In the genomic region with DNA sequence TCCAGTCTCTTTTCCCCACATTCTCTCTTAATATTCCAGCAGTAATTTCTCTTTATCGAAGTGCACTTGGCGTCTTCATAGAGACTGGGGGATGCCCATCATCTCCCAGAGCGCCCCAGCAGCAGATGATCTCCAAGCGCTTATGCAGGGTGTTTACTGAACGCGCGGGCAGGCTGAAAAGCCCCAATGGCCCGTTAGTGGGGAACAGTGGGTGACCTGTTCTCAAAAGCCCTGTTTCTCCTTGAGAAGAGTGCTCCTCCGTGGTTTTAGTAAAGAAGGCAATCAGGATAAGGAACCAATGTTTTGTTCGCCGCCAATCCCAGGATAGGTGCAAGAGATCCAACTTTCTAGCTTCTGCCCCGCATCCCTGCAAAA, we compare ENCODE assay signal across 8 mouse cellular contexts. TPM values are rescaled to one million over a fixed set of nuclear protein-coding genes. Genes with fewer than 3 reads are reported as not detected.
A peak's percentile ranks its signal among the peaks of the same experiment; 100 is the strongest.
DNase-seq lines count a peak whose midpoint lies in the region; ATAC-seq and TF ChIP-seq lines count a peak whose summit lies in the region.

No protein-coding gene starts in this region.

- ATAC-seq in heart, postnatal 0 days (ENCODE audit: insufficient read depth, low read depth): no peak
- ATAC-seq in hindbrain, embryonic 11.5 days (ENCODE audit: low FRiP score): no peak
- no peak for ATAC-seq in midbrain, embryonic 14.5 days (ENCODE audit: low FRiP score, low TSS enrichment)

- 11% methylated on average over 12 of the region's 12 CpGs for WGBS in heart, postnatal 0 days
- 21% methylated on average over 12 of the region's 12 CpGs for WGBS in hindbrain, embryonic 11.5 days
- 10% methylated on average over 12 of the region's 12 CpGs for WGBS in midbrain, embryonic 14.5 days

- no peak for TF ChIP-seq CTCF in heart, postnatal 0 days (IDR thresholded peaks at IDR 0.05; ENCODE audit: low read depth)
- no peak for TF ChIP-seq CTCF in cortical plate, adult 2 months (IDR thresholded peaks at IDR 0.05; ENCODE audit: extremely low read depth, insufficient read depth, low read length)

- H3K36me3 ChIP-seq in heart, postnatal 0 days (replicated peaks; ENCODE audit: control insufficient read depth, insufficient read depth, low read length): no peaks in the 10 kb centered on the region
- H3K36me3 ChIP-seq in hindbrain, embryonic 11.5 days (ENCODE audit: control insufficient read depth, insufficient read depth, low read length): no peaks in the 10 kb centered on the region
- H3K36me3 ChIP-seq in midbrain, embryonic 14.5 days (ENCODE audit: control insufficient read depth, insufficient read depth, low read length): no peaks in the 10 kb centered on the region

- DNase-seq in heart, postnatal 0 days (ENCODE audit: low spot score): no peak
- no peak for DNase-seq in heart, adult 18-20 months
- no peak for DNase-seq in hindbrain, embryonic 11.5 days (ENCODE audit: low spot score)
- DNase-seq in midbrain, embryonic 14.5 days: peak; percentile 38
- DNase-seq in gastrocnemius, postnatal 4 days (ENCODE audit: low spot score in 2 of 2): no peak
- DNase-seq in spleen, adult 18-20 months: no peak
- DNase-seq in kidney, postnatal 36 days: no peak

- H3K27me3 ChIP-seq in heart, postnatal 0 days (ENCODE audit: control insufficient read depth, insufficient read depth, low read length): peaks cover 52% of the 10 kb centered on the region
- H3K27me3 ChIP-seq in hindbrain, embryonic 11.5 days (ENCODE audit: control insufficient read depth, insufficient read depth, low read length): peaks cover 10% of the 10 kb centered on the region
- no peaks in the 10 kb centered on the region for H3K27me3 ChIP-seq in midbrain, embryonic 14.5 days (ENCODE audit: control insufficient read depth, insufficient read depth, low read length)

- TF ChIP-seq POLR2A in cortical plate, adult 2 months (IDR thresholded peaks at IDR 0.05; ENCODE audit: extremely low read depth, insufficient read depth, low read length): no peak

- H3K4me1 ChIP-seq in heart, postnatal 0 days (ENCODE audit: control insufficient read depth, insufficient read depth): no peaks in the 10 kb centered on the region
- H3K4me1 ChIP-seq in cortical plate, adult 2 months (ENCODE audit: control insufficient read depth, insufficient read depth, low read length): no peaks in the 10 kb centered on the region; the same call in 1 of the 2 replicates
- no peaks in the 10 kb centered on the region; the same call in 1 of the 2 replicates for H3K4me1 ChIP-seq in hindbrain, embryonic 11.5 days (replicated peaks; ENCODE audit: control insufficient read depth, insufficient read depth, low read length)
- peaks cover 9% of the 10 kb centered on the region for H3K4me1 ChIP-seq in midbrain, embryonic 14.5 days (ENCODE audit: control insufficient read depth, insufficient read depth, low read length)

- no peak overlapping the region for H3K27ac ChIP-seq in heart, postnatal 0 days (ENCODE audit: low read depth)
- H3K27ac ChIP-seq in cortical plate, adult 2 months (ENCODE audit: insufficient read depth, low read length): no peak overlapping the region
- H3K27ac ChIP-seq in hindbrain, embryonic 11.5 days (ENCODE audit: low read depth, low read length): no peak overlapping the region
- H3K27ac ChIP-seq in midbrain, embryonic 14.5 days (replicated peaks; ENCODE audit: low read depth, low read length): no peak overlapping the region

- H3K9me3 ChIP-seq in heart, postnatal 0 days (replicated peaks; ENCODE audit: control insufficient read depth, low read length): no peaks in the 10 kb centered on the region
- no peaks in the 10 kb centered on the region for H3K9me3 ChIP-seq in hindbrain, embryonic 11.5 days (ENCODE audit: control insufficient read depth, low read length)
- no peaks in the 10 kb centered on the region for H3K9me3 ChIP-seq in midbrain, embryonic 14.5 days (ENCODE audit: control insufficient read depth, low read length)

- TF ChIP-seq EP300 in heart, postnatal 0 days (IDR thresholded peaks at IDR 0.05; ENCODE audit: low read depth): no peak

- H3K9ac ChIP-seq in heart, postnatal 0 days (replicated peaks; ENCODE audit: low read depth, low read length): no peak overlapping the region
- H3K9ac ChIP-seq in hindbrain, embryonic 11.5 days (ENCODE audit: low read depth, low read length): peak overlapping the region; percentile 61; the same call in 1 of the 2 replicates
- peak overlapping the region; percentile 80 for H3K9ac ChIP-seq in midbrain, embryonic 14.5 days (replicated peaks; ENCODE audit: low read length)

- peak overlapping the region; percentile 98 for H3K4me2 ChIP-seq in heart, postnatal 0 days (ENCODE audit: low read depth, low read length)
- peak overlapping the region; percentile 95 for H3K4me2 ChIP-seq in hindbrain, embryonic 11.5 days (replicated peaks; ENCODE audit: low read depth, low read length)
- H3K4me2 ChIP-seq in midbrain, embryonic 14.5 days (ENCODE audit: low read length): peak overlapping the region; percentile 87

- peak overlapping the region; percentile 59 for H3K4me3 ChIP-seq in heart, postnatal 0 days (ENCODE audit: low read depth, low read length)
- peak overlapping the region; percentile 69 for H3K4me3 ChIP-seq in cortical plate, adult 2 months (ENCODE audit: insufficient read depth, low read length)
- H3K4me3 ChIP-seq in hindbrain, embryonic 11.5 days (ENCODE audit: low read depth, low read length): peak overlapping the region; percentile 64
- peak overlapping the region; percentile 82 for H3K4me3 ChIP-seq in midbrain, embryonic 14.5 days (replicated peaks; ENCODE audit: low read depth, low read length)

RNA-seq across cellular contexts. Expression of gene Sgcd, which starts 0.9 kb away (rescaled TPM):
- 24.4 and 42.7 TPM in 2 replicates for total RNA-seq in heart, postnatal 0 days (2014; rRNA removed; ENCODE audit: low replicate concordance)
- polyA plus RNA-seq in heart, postnatal 0 days (2015; fragmentation: Nextera tagmentation; extraction: Ambion mirVana): 5.2 and 5.8 TPM in 2 replicates
- total RNA-seq in heart, adult 18-20 months (2021): 10 to 100 TPM; 57.4 to 68.5 TPM
- 1.6 and 2.1 TPM in 2 replicates for polyA plus RNA-seq in cortical plate, adult 2 months (2012; rRNA removed)
- polyA plus RNA-seq in hindbrain, embryonic 11.5 days (2014; fragmentation: Nextera tagmentation; extraction: Ambion mirVana): 1.9 and 4.3 TPM in 2 replicates
- polyA plus RNA-seq in midbrain, embryonic 14.5 days (2014; fragmentation: Nextera tagmentation; extraction: Ambion mirVana): 4.5 and 5.9 TPM in 2 replicates
- 100 to 1,000 TPM in 1 of 2 experiments, 10 to 100 TPM in 1; 99.6 to 109 TPM for total RNA-seq in gastrocnemius, postnatal 4 days (2021)
